Mouse (Mus musculus) heart, postnatal 0 days (tissue): Measurements from ENCODE around the gene Ypel2.

Experiments
- CTCF ChIP-seq: IDR thresholded peaks from 2 replicates; pipeline ENCODE4 v1.5.1; 2016; ENCODE audit warnings: antibody characterized with exemption, control low read depth, low read depth
- EP300 ChIP-seq: IDR thresholded peaks from 2 replicates; pipeline ENCODE4 v1.6.1; 2016; ENCODE audit warnings: antibody characterized with exemption, low read depth

- TF ChIP-seq CTCF, result no peak
- no peak for TF ChIP-seq EP300
These were observed 85.5 kb downstream of the Ypel2 start for GRCm38 (mm10) chr11:86907889-86908590.
